Mouse (Mus musculus): Measurements from ENCODE around the gene Bsn. TPM values are rescaled to one million over a fixed set of nuclear protein-coding genes. Genes with fewer than 3 reads are reported as not detected.
A peak's percentile ranks its signal among the peaks of the same experiment; 100 is the strongest.

The Bsn gene
- polyA plus RNA-seq, 1 experiment from 2014 or later: 0.97 TPM

- H3K4me2 ChIP-seq (ENCODE audit: low read depth, low read length): no peak overlapping the region
These were observed 106.6 kb downstream of the Bsn start for GRCm38 (mm10) chr9:108083561-108083960.

GRCm38 (mm10) chr9:108082988-108083431 is 107.2 kb downstream of the Bsn start, which contains the start of gene Rnf123:
Gene Rnf123 (minus strand): TSS chr9:108083346.
- no peaks in the 10 kb centered on the region for H3K9me3 ChIP-seq (replicated peaks; ENCODE audit: control insufficient read depth, low read length)
- no peak within 1 kb of the TSS; the same call in 1 of the 2 replicates for H3K9ac ChIP-seq (replicated peaks; ENCODE audit: low read length)
- H3K27me3 ChIP-seq (ENCODE audit: control insufficient read depth, insufficient read depth, low read length): peaks cover 24% of the 10 kb centered on the region
- H3K27ac ChIP-seq (replicated peaks; ENCODE audit: low read depth, low read length): no peak within 1 kb of the TSS
- WGBS: 31% methylated on average over 12 of the region's 12 CpGs
- H3K4me1 ChIP-seq (ENCODE audit: control insufficient read depth, insufficient read depth, low read length): no peaks in the 10 kb centered on the region
- no peak for DNase-seq (ENCODE audit: low spot score)
- peak within 1 kb of the TSS; percentile 14; the same call in 1 of the 2 replicates for H3K4me3 ChIP-seq (ENCODE audit: low read depth, low read length)
- H3K4me2 ChIP-seq (ENCODE audit: low read depth, low read length): peak within 1 kb of the TSS; percentile 33
- ATAC-seq (replicated peaks; ENCODE audit: insufficient number of reproducible peaks, low FRiP score, low TSS enrichment, low read depth): no peak
- H3K36me3 ChIP-seq (replicated peaks; ENCODE audit: control insufficient read depth, insufficient read depth, low read depth, low read length): peaks cover 5% of the 10 kb centered on the region

More at GRCm38 (mm10) chr9:108083561-108083960, 106.6 kb downstream of the Bsn start:
- no peak overlapping the region for H3K9ac ChIP-seq (replicated peaks; ENCODE audit: low read length)
- H3K4me3 ChIP-seq (ENCODE audit: low read depth, low read length): no peak overlapping the region
- no peaks in the 10 kb centered on the region for H3K9me3 ChIP-seq (replicated peaks; ENCODE audit: control insufficient read depth, low read length)
- DNase-seq (ENCODE audit: low spot score): no peak
- 80% methylated on average over 6 of the region's 6 CpGs for WGBS
- H3K4me1 ChIP-seq (ENCODE audit: control insufficient read depth, insufficient read depth, low read length): no peaks in the 10 kb centered on the region
- no peak for ATAC-seq (replicated peaks; ENCODE audit: insufficient number of reproducible peaks, low FRiP score, low TSS enrichment, low read depth)
- peaks cover 5% of the 10 kb centered on the region for H3K36me3 ChIP-seq (replicated peaks; ENCODE audit: control insufficient read depth, insufficient read depth, low read depth, low read length)
- no peak overlapping the region for H3K27ac ChIP-seq (replicated peaks; ENCODE audit: low read depth, low read length)
- H3K27me3 ChIP-seq (ENCODE audit: control insufficient read depth, insufficient read depth, low read length): peaks cover 24% of the 10 kb centered on the region

GRCm38 (mm10) chr9:108082549-108082948 is 107.6 kb downstream of the Bsn start:
- Histone ChIP-seq H3K4me1 (ENCODE audit: control insufficient read depth, insufficient read depth, low read length) (no peaks in the 10 kb centered on the region), H3K9me3 (replicated peaks; ENCODE audit: control insufficient read depth, low read length) (no peaks in the 10 kb centered on the region), H3K27me3 (ENCODE audit: control insufficient read depth, insufficient read depth, low read length) (peaks cover 24% of the 10 kb centered on the region), H3K9ac (replicated peaks; ENCODE audit: low read length) (no peak overlapping the region; the same call in 1 of the 2 replicates), H3K36me3 (replicated peaks; ENCODE audit: control insufficient read depth, insufficient read depth, low read depth, low read length) (peaks cover 5% of the 10 kb centered on the region), H3K27ac (replicated peaks; ENCODE audit: low read depth, low read length) (no peak overlapping the region), H3K4me3 (ENCODE audit: low read depth, low read length) (peak overlapping the region; percentile 14; the same call in 1 of the 2 replicates), H3K4me2 (ENCODE audit: low read depth, low read length) (peak overlapping the region; percentile 33)
- WGBS: 8% methylated on average over 19 of the region's 19 CpGs
- DNase-seq (ENCODE audit: low spot score): no peak
- ATAC-seq (replicated peaks; ENCODE audit: insufficient number of reproducible peaks, low FRiP score, low TSS enrichment, low read depth): no peak

GRCm38 (mm10) chr9:108080168-108080567 is 110.0 kb downstream of the Bsn start, which contains the start of gene Mst1:
Gene Mst1 (plus strand): TSS chr9:108080436.
- no peaks in the 10 kb centered on the region; the same call in none of the 2 replicates for H3K36me3 ChIP-seq (replicated peaks; ENCODE audit: control insufficient read depth, insufficient read depth, low read depth, low read length)
- ATAC-seq (replicated peaks; ENCODE audit: insufficient number of reproducible peaks, low FRiP score, low TSS enrichment, low read depth) (no peak), DNase-seq (ENCODE audit: low spot score) (no peak)
- H3K27ac ChIP-seq (replicated peaks; ENCODE audit: low read depth, low read length): 0 out of 2 replicates have a peak within 1 kb of the TSS, but pooled peaks have one; percentile 2
- H3K4me1 ChIP-seq (ENCODE audit: control insufficient read depth, insufficient read depth, low read length): no peaks in the 10 kb centered on the region
- 78% methylated on average over 5 of the region's 5 CpGs for WGBS
- peak within 1 kb of the TSS; percentile 80 for H3K4me3 ChIP-seq (ENCODE audit: low read depth, low read length)
- peak within 1 kb of the TSS; percentile 96 for H3K4me2 ChIP-seq (ENCODE audit: low read depth, low read length)
- H3K9ac ChIP-seq (replicated peaks; ENCODE audit: low read length): peak within 1 kb of the TSS; percentile 90
- H3K9me3 ChIP-seq (replicated peaks; ENCODE audit: control insufficient read depth, low read length): no peaks in the 10 kb centered on the region
- H3K27me3 ChIP-seq (ENCODE audit: control insufficient read depth, insufficient read depth, low read length): peaks cover 24% of the 10 kb centered on the region

GRCm38 (mm10) chr9:108073141-108073930 is 116.8 kb downstream of the Bsn start:
- no peak for ATAC-seq (replicated peaks; ENCODE audit: insufficient number of reproducible peaks, low FRiP score, low TSS enrichment, low read depth)
- no peak overlapping the region for H3K4me3 ChIP-seq (ENCODE audit: low read depth, low read length)
- no peaks in the 10 kb centered on the region for H3K9me3 ChIP-seq (replicated peaks; ENCODE audit: control insufficient read depth, low read length)
- no peak overlapping the region for H3K9ac ChIP-seq (replicated peaks; ENCODE audit: low read length)
- H3K27me3 ChIP-seq (ENCODE audit: control insufficient read depth, insufficient read depth, low read length): no peaks in the 10 kb centered on the region
- DNase-seq (ENCODE audit: low spot score): no peak
- H3K27ac ChIP-seq (replicated peaks; ENCODE audit: low read depth, low read length): no peak overlapping the region
- H3K4me1 ChIP-seq (ENCODE audit: control insufficient read depth, insufficient read depth, low read length): no peaks in the 10 kb centered on the region
- WGBS: 69% methylated on average over 7 of the region's 7 CpGs
- no peak overlapping the region for H3K4me2 ChIP-seq (ENCODE audit: low read depth, low read length)
- H3K36me3 ChIP-seq (replicated peaks; ENCODE audit: control insufficient read depth, insufficient read depth, low read depth, low read length): no peaks in the 10 kb centered on the region

GRCm38 (mm10) chr9:108072481-108072924 is 117.7 kb downstream of the Bsn start:
- no peaks in the 10 kb centered on the region for H3K9me3 ChIP-seq (replicated peaks; ENCODE audit: control insufficient read depth, low read length)
- H3K9ac ChIP-seq (replicated peaks; ENCODE audit: low read length): no peak overlapping the region
- WGBS: 69% methylated on average over 9 of the region's 9 CpGs
- H3K4me1 ChIP-seq (ENCODE audit: control insufficient read depth, insufficient read depth, low read length): no peaks in the 10 kb centered on the region
- H3K36me3 ChIP-seq (replicated peaks; ENCODE audit: control insufficient read depth, insufficient read depth, low read depth, low read length): no peaks in the 10 kb centered on the region
- H3K27me3 ChIP-seq (ENCODE audit: control insufficient read depth, insufficient read depth, low read length): no peaks in the 10 kb centered on the region
- no peak overlapping the region for H3K4me3 ChIP-seq (ENCODE audit: low read depth, low read length)
- H3K4me2 ChIP-seq (ENCODE audit: low read depth, low read length): no peak overlapping the region
- ATAC-seq (replicated peaks; ENCODE audit: insufficient number of reproducible peaks, low FRiP score, low TSS enrichment, low read depth) (no peak), DNase-seq (ENCODE audit: low spot score) (no peak)
- H3K27ac ChIP-seq (replicated peaks; ENCODE audit: low read depth, low read length): no peak overlapping the region

GRCm38 (mm10) chr9:108071801-108072200 is 118.4 kb downstream of the Bsn start:
- H3K9ac ChIP-seq (replicated peaks; ENCODE audit: low read length): no peak overlapping the region
- H3K27me3 ChIP-seq (ENCODE audit: control insufficient read depth, insufficient read depth, low read length): no peaks in the 10 kb centered on the region
- H3K4me3 ChIP-seq (ENCODE audit: low read depth, low read length): no peak overlapping the region
- WGBS: 87% methylated on average over 4 of the region's 4 CpGs
- no peaks in the 10 kb centered on the region for H3K36me3 ChIP-seq (replicated peaks; ENCODE audit: control insufficient read depth, insufficient read depth, low read depth, low read length)
- H3K27ac ChIP-seq (replicated peaks; ENCODE audit: low read depth, low read length): no peak overlapping the region
- no peak for DNase-seq (ENCODE audit: low spot score)
- no peak overlapping the region for H3K4me2 ChIP-seq (ENCODE audit: low read depth, low read length)
- H3K9me3 ChIP-seq (replicated peaks; ENCODE audit: control insufficient read depth, low read length): no peaks in the 10 kb centered on the region
- ATAC-seq (replicated peaks; ENCODE audit: insufficient number of reproducible peaks, low FRiP score, low TSS enrichment, low read depth): no peak
- H3K4me1 ChIP-seq (ENCODE audit: control insufficient read depth, insufficient read depth, low read length): no peaks in the 10 kb centered on the region

GRCm38 (mm10) chr9:108069529-108069928 is 120.7 kb downstream of the Bsn start:
- H3K9me3 ChIP-seq (replicated peaks; ENCODE audit: control insufficient read depth, low read length): no peaks in the 10 kb centered on the region
- H3K4me2 ChIP-seq (ENCODE audit: low read depth, low read length): no peak overlapping the region
- H3K27me3 ChIP-seq (ENCODE audit: control insufficient read depth, insufficient read depth, low read length): no peaks in the 10 kb centered on the region
- H3K4me1 ChIP-seq (ENCODE audit: control insufficient read depth, insufficient read depth, low read length): no peaks in the 10 kb centered on the region
- no peaks in the 10 kb centered on the region for H3K36me3 ChIP-seq (replicated peaks; ENCODE audit: control insufficient read depth, insufficient read depth, low read depth, low read length)
- no peak for DNase-seq (ENCODE audit: low spot score)
- 89% methylated on average over 7 of the region's 7 CpGs for WGBS
- no peak for ATAC-seq (replicated peaks; ENCODE audit: insufficient number of reproducible peaks, low FRiP score, low TSS enrichment, low read depth)
- H3K4me3 ChIP-seq (ENCODE audit: low read depth, low read length): no peak overlapping the region
- H3K27ac ChIP-seq (replicated peaks; ENCODE audit: low read depth, low read length): no peak overlapping the region
- no peak overlapping the region for H3K9ac ChIP-seq (replicated peaks; ENCODE audit: low read length)
